Mouse (Mus musculus) MEL (cell line): ENCODE data around the gene Vwf. TPM values are rescaled to one million over a fixed set of nuclear protein-coding genes. Genes with fewer than 3 reads are reported as not detected.

Experiments used
- DNase-seq: peaks from one replicate; pipeline ENCODE4 v3.0.0; 2011; ENCODE audit warnings: low read depth, low spot score
- H3K27ac ChIP-seq: 2 replicates; pipeline ENCODE4 v1.5.1; 2012; ENCODE audit warnings: low read depth, mild to moderate bottlenecking, control low read depth, low read length, moderate library complexity; ENCODE audit not compliant: control insufficient read depth
- H3K27me3 ChIP-seq, 2 experiments: fragments of 150-350 bp in 1 of 2; sonication (generic) in 1 of 2; 2 replicates each; pipeline ENCODE4 v1.6.1; 2012; ENCODE audit warnings: low read length in 2 of 2, mild to moderate bottlenecking in 2 of 2, improper control_type of control experiment in 1 of 2, moderate library complexity in 1 of 2; ENCODE audit not compliant: insufficient read depth in 2 of 2, control insufficient read depth in 1 of 2
- H3K36me3 ChIP-seq, 2 experiments: 2 replicates each; pipeline ENCODE4 v1.6.1; 2012 to 2014; ENCODE audit warnings: low read length in 2 of 2, improper control_type of control experiment in 1 of 2, inconsistent platforms in 1 of 2, mild to moderate bottlenecking in 1 of 2; ENCODE audit not compliant: insufficient read depth in 2 of 2, control insufficient read depth in 1 of 2
- H3K4me1 ChIP-seq, 2 experiments: fragments of 150-350 bp in 1 of 2; sonication (generic) in 1 of 2; 2 replicates each; pipeline ENCODE4 v1.6.1; 2012; ENCODE audit warnings: low read length in 2 of 2, improper control_type of control experiment in 1 of 2, mild to moderate bottlenecking in 1 of 2; ENCODE audit not compliant: insufficient read depth in 2 of 2, control insufficient read depth in 1 of 2
- H3K4me3 ChIP-seq, 2 experiments: fragments of 150-350 bp in 1 of 2; sonication (generic) in 1 of 2; 2 replicates each; pipeline ENCODE4 v1.5.1; 2012; ENCODE audit warnings: low read depth in 2 of 2, low read length in 2 of 2, mild to moderate bottlenecking in 2 of 2, moderate library complexity in 2 of 2, control low read depth in 1 of 2, improper control_type of control experiment in 1 of 2; ENCODE audit not compliant: control insufficient read depth in 1 of 2, insufficient read depth in 1 of 2
- H3K79me2 ChIP-seq: 2 replicates; pipeline ENCODE4 v1.6.1; 2012; ENCODE audit warnings: mild to moderate bottlenecking, low read length, moderate library complexity; ENCODE audit not compliant: control insufficient read depth, poor library complexity, insufficient read depth
- H3K9ac ChIP-seq: 2 replicates; pipeline ENCODE4 v1.6.1; 2012; ENCODE audit warnings: low read depth, mild to moderate bottlenecking, control low read depth, low read length, moderate library complexity; ENCODE audit not compliant: control insufficient read depth, poor library complexity, severe bottlenecking
- H3K9me3 ChIP-seq: fragments of 150-350 bp; sonication (generic); replicated peaks from 2 replicates; pipeline ENCODE4 v1.6.1; 2012; ENCODE audit warnings: mild to moderate bottlenecking, low read length, improper control_type of control experiment, moderate library complexity; ENCODE audit not compliant: insufficient read depth
- CHD1 ChIP-seq: IDR thresholded peaks from 2 replicates; pipeline ENCODE4 v1.6.1; 2012; ENCODE audit warnings: low read depth, mild to moderate bottlenecking, inconsistent platforms, low read length, improper control_type of control experiment
- CHD2 ChIP-seq: IDR thresholded peaks from 2 replicates; pipeline ENCODE4 v1.6.1; 2011; ENCODE audit warnings: low read length, improper control_type of control experiment
- CTCF ChIP-seq, 3 experiments: IDR thresholded peaks in 2 of 3; conservative IDR thresholded peaks in 1 of 3; 2 replicates each; pipeline ENCODE4 v1.5.1; 2011 to 2012; ENCODE audit warnings: low read length in 3 of 3, low read depth in 2 of 3, mild to moderate bottlenecking in 2 of 3, improper control_type of control experiment in 1 of 3, inconsistent platforms in 1 of 3, mixed read lengths in 1 of 3, moderate library complexity in 1 of 3; ENCODE audit not compliant: control insufficient read depth in 1 of 3, insufficient read depth in 1 of 3, poor library complexity in 1 of 3, severe bottlenecking in 1 of 3
- E2F4 ChIP-seq: IDR thresholded peaks from 2 replicates; pipeline ENCODE4 v1.6.1; 2011; ENCODE audit warnings: low read depth, low read length, improper control_type of control experiment, borderline replicate concordance
- ETS1 ChIP-seq: IDR thresholded peaks from 2 replicates; pipeline ENCODE4 v1.6.1; 2012; ENCODE audit warnings: low read depth, mild to moderate bottlenecking, inconsistent platforms, low read length, improper control_type of control experiment, moderate library complexity
- GABPA ChIP-seq: IDR thresholded peaks from 2 replicates; pipeline ENCODE4 v1.6.1; 2012; ENCODE audit warnings: low read depth, mild to moderate bottlenecking, inconsistent platforms, low read length, improper control_type of control experiment, moderate library complexity
- GATA1 ChIP-seq: IDR thresholded peaks from 2 replicates; pipeline ENCODE4 v1.6.1; 2011; ENCODE audit warnings: low read depth, low read length, improper control_type of control experiment
- HCFC1 ChIP-seq: IDR thresholded peaks from 2 replicates; pipeline ENCODE4 v1.6.1; 2012; ENCODE audit warnings: low read depth, mild to moderate bottlenecking, inconsistent platforms, low read length, improper control_type of control experiment, moderate library complexity
- KAT2A ChIP-seq: conservative IDR thresholded peaks from 2 replicates; pipeline ENCODE4 v1.6.1; 2012; ENCODE audit warnings: low read depth, low read length, improper control_type of control experiment, inconsistent platforms
- MAX ChIP-seq: IDR thresholded peaks from 2 replicates; pipeline ENCODE4 v1.6.1; 2011; ENCODE audit warnings: low read length, improper control_type of control experiment
- MXI1 ChIP-seq: IDR thresholded peaks from 2 replicates; pipeline ENCODE4 v1.6.1; 2011; ENCODE audit warnings: mild to moderate bottlenecking, low read depth, low read length, improper control_type of control experiment
- MYB ChIP-seq: IDR thresholded peaks from 2 replicates; pipeline ENCODE4 v1.6.1; 2011; ENCODE audit warnings: mild to moderate bottlenecking, low read depth, low read length, improper control_type of control experiment
- NELFE ChIP-seq: IDR thresholded peaks from 2 replicates; pipeline ENCODE4 v1.6.1; 2011; ENCODE audit warnings: low read depth, low read length, improper control_type of control experiment
- NRF1 ChIP-seq: IDR thresholded peaks from 2 replicates; pipeline ENCODE4 v1.6.1; 2014; ENCODE audit warnings: low read depth, mild to moderate bottlenecking, inconsistent platforms, low read length, improper control_type of control experiment, moderate library complexity; ENCODE audit not compliant: poor library complexity, insufficient read depth, severe bottlenecking
- POLR2A ChIP-seq, 2 experiments: IDR thresholded peaks; 2 replicates each; pipeline ENCODE4 v1.6.1; 2011 to 2012; ENCODE audit warnings: low read length in 2 of 2, mild to moderate bottlenecking in 2 of 2, control low read depth in 1 of 2, improper control_type of control experiment in 1 of 2, low read depth in 1 of 2, moderate library complexity in 1 of 2; ENCODE audit not compliant: control insufficient read depth in 1 of 2, insufficient read depth in 1 of 2, poor library complexity in 1 of 2
- POLR2AphosphoS2 ChIP-seq: IDR thresholded peaks from 2 replicates; pipeline ENCODE4 v1.6.1; 2011; ENCODE audit warnings: low read length, improper control_type of control experiment
- POLR2AphosphoS5 ChIP-seq: IDR thresholded peaks from 2 replicates; pipeline ENCODE4 v1.6.1; 2012; ENCODE audit warnings: low read depth, borderline replicate concordance, mild to moderate bottlenecking, inconsistent platforms, low read length, moderate library complexity, mixed read lengths
- RAD21 ChIP-seq: IDR thresholded peaks from 2 replicates; pipeline ENCODE4 v1.6.1; 2011; ENCODE audit warnings: mild to moderate bottlenecking, low read depth, low read length, improper control_type of control experiment
- SIN3A ChIP-seq: IDR thresholded peaks from 2 replicates; pipeline ENCODE4 v1.6.1; 2012; ENCODE audit warnings: low read length, improper control_type of control experiment, inconsistent platforms
- TAL1 ChIP-seq: IDR thresholded peaks from 2 replicates; pipeline ENCODE4 v1.6.1; 2012; ENCODE audit warnings: mild to moderate bottlenecking, inconsistent platforms, low read length, moderate library complexity, mixed read lengths
- TBP ChIP-seq: IDR thresholded peaks from 2 replicates; pipeline ENCODE4 v1.8.0; 2011; ENCODE audit warnings: low read depth, low read length, improper control_type of control experiment
- TCF12 ChIP-seq: IDR thresholded peaks from 2 replicates; pipeline ENCODE4 v1.6.1; 2014; ENCODE audit warnings: low read depth, mild to moderate bottlenecking, inconsistent platforms, low read length, improper control_type of control experiment, moderate library complexity
- USF1 ChIP-seq: IDR thresholded peaks from 2 replicates; pipeline ENCODE4 v1.6.1; 2014; ENCODE audit warnings: low read depth, mild to moderate bottlenecking, inconsistent platforms, low read length, improper control_type of control experiment, moderate library complexity
- ZMIZ1 ChIP-seq: IDR thresholded peaks from 2 replicates; pipeline ENCODE4 v1.6.1; 2012; ENCODE audit warnings: low read depth, mild to moderate bottlenecking, inconsistent platforms, low read length, improper control_type of control experiment, moderate library complexity
- polyA plus RNA-seq, 2 experiments: library from polyadenylated mRNA; stranded (reverse) in 1 of 2; unstranded in 1 of 2; fragments of >175 nt in 1 of 2; fragments of >200 nt in 1 of 2; gene quantifications; 2 replicates each; pipeline versions ENCODE4 v1.2.1 to v1.2.4; 2012; ENCODE audit warnings: low replicate concordance in 2 of 2, low read depth in 1 of 2; ENCODE audit not compliant: insufficient read length in 2 of 2, insufficient read depth in 1 of 2, missing spikeins in 1 of 2
- total RNA-seq: library from RNA; depleted of rRNA; stranded (reverse); fragments of 300-350 nt; gene quantifications from 2 replicates; pipeline ENCODE4 v1.2.3, GENCODE M21; 2012

Vwf gene
- total and polyA plus RNA-seq, 3 experiments, result 0.29 to 0.42 TPM; not detected in 1

- H3K4me3 ChIP-seq, result no peak overlapping the region
- no peak overlapping the region for H3K27ac ChIP-seq
- no peaks in the 10 kb centered on the region for H3K4me1 ChIP-seq
Observed at GRCm38 (mm10) chr6:125512950-125513596, 33.5 kb upstream of the Vwf start.

GRCm38 (mm10) chr6:125515503-125516315 is 30.9 kb upstream of the Vwf start:
- DNase-seq, result no peak
- no peaks in the 10 kb centered on the region for H3K4me1 ChIP-seq
- H3K27ac ChIP-seq, result no peak overlapping the region
- H3K27me3 ChIP-seq, result no peaks in the 10 kb centered on the region
- no peaks in the 10 kb centered on the region for H3K36me3 ChIP-seq
- no peak overlapping the region for H3K9ac ChIP-seq
- no peak overlapping the region for H3K4me3 ChIP-seq
- no peaks in the 10 kb centered on the region for H3K9me3 ChIP-seq
- no peak for TF ChIP-seq MYB
- TF ChIP-seq ZMIZ1, result no peak
- no peak for TF ChIP-seq MAX
- TF ChIP-seq KAT2A, result no peak
- TF ChIP-seq USF1, result no peak
- TF ChIP-seq E2F4, result no peak
- no peak for TF ChIP-seq TAL1
- TF ChIP-seq HCFC1, result no peak
- TF ChIP-seq RAD21, result no peak
- TF ChIP-seq GATA1, result no peak
- TF ChIP-seq TBP, result no peak
- TF ChIP-seq CTCF (IDR thresholded peaks at IDR 0.05 in 2 of 3, conservative IDR thresholded peaks at IDR 0.05 in 1 of 3; ENCODE audit: control insufficient read depth in 1 of 3, insufficient read depth in 1 of 3, low read depth in 2 of 3, low read length in 3 of 3, poor library complexity in 1 of 3, severe bottlenecking in 1 of 3), result no peak
- no peak for TF ChIP-seq GABPA
- TF ChIP-seq NRF1, result no peak
- TF ChIP-seq SIN3A, result no peak
- no peak for TF ChIP-seq POLR2AphosphoS2
- H3K79me2 ChIP-seq, result no peaks in the 10 kb centered on the region

More at GRCm38 (mm10) chr6:125512950-125513596, 33.5 kb upstream of the Vwf start:
- no peaks in the 10 kb centered on the region; a peak in 1 of 4 replicates for H3K27me3 ChIP-seq
- no peak for DNase-seq
- no peaks in the 10 kb centered on the region for H3K9me3 ChIP-seq
- no peaks in the 10 kb centered on the region for H3K36me3 ChIP-seq
- no peaks in the 10 kb centered on the region for H3K79me2 ChIP-seq
- H3K9ac ChIP-seq, result no peak overlapping the region
- TF ChIP-seq ZMIZ1 (no peak), MXI1 (no peak), POLR2AphosphoS5 (no peak), E2F4 (no peak), GABPA (no peak), CHD1 (no peak), CHD2 (no peak), TCF12 (no peak), POLR2A (IDR thresholded peaks at IDR 0.05; ENCODE audit: control insufficient read depth in 1 of 2, insufficient read depth in 1 of 2, low read depth in 1 of 2, low read length in 2 of 2, poor library complexity in 1 of 2) (no peak), ETS1 (no peak), NRF1 (no peak), NELFE (no peak)
